Mouse (Mus musculus) heart, postnatal 0 days (tissue): ENCODE data around the gene Strbp.

Experiments
- CTCF ChIP-seq: IDR thresholded peaks from 2 replicates; pipeline ENCODE4 v1.5.1; 2016; ENCODE audit warnings: antibody characterized with exemption, control low read depth, low read depth
- EP300 ChIP-seq: IDR thresholded peaks from 2 replicates; pipeline ENCODE4 v1.6.1; 2016; ENCODE audit warnings: antibody characterized with exemption, low read depth

- TF ChIP-seq CTCF (no peak), EP300 (no peak)
These were observed 154.2 kb downstream of the Strbp start for GRCm38 (mm10) chr2:37549346-37550012.
